Mouse (Mus musculus): ENCODE data around the gene Atp6v0b.

DNA sequence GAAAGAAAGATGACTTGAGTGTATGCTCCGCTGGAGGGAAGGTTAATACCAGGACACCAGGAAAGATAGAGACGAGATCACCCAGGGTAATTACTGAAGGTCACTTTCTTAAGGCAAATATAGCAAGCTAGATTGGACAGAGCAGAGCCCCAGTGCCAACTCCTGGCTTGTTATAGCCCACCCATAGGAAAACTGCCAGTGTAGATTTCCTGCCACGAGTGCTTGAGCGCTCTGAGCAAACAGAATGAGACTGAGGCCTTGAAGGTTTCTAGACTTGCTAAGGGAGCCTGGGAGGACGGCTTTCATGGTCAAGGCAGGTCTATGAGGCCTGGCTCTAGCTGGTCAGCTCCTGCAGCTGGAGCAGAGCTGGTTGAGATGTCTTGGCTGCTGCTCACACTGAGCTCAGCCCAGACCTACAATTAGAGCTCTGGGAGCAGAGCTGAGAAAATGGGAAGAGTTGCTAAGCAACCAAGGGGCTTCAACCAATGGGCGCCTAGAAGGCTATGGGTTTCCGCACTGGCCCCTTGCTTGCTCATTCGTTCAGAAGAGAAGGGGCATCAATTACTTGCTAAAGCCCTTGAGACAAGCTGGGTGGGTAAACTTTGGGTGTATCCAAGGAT is 21.8 kb upstream of the Atp6v0b start:
- no peak for TF ChIP-seq GATA1 (IDR thresholded peaks at IDR 0.05; ENCODE audit: borderline replicate concordance, low read length)
- no peak for TF ChIP-seq FLI1 (IDR thresholded peaks at IDR 0.05; ENCODE audit: low read length)
